Mouse (Mus musculus) right cerebral cortex, adult 2 months (tissue): ENCODE measurements around the gene Med17.

Experiments used
- DNase-seq, 2 experiments: peaks; one replicate each; pipeline ENCODE4 v3.0.0; 2021 to 2022; ENCODE audit warnings: low spot score in 2 of 2

The Med17 gene

DNA sequence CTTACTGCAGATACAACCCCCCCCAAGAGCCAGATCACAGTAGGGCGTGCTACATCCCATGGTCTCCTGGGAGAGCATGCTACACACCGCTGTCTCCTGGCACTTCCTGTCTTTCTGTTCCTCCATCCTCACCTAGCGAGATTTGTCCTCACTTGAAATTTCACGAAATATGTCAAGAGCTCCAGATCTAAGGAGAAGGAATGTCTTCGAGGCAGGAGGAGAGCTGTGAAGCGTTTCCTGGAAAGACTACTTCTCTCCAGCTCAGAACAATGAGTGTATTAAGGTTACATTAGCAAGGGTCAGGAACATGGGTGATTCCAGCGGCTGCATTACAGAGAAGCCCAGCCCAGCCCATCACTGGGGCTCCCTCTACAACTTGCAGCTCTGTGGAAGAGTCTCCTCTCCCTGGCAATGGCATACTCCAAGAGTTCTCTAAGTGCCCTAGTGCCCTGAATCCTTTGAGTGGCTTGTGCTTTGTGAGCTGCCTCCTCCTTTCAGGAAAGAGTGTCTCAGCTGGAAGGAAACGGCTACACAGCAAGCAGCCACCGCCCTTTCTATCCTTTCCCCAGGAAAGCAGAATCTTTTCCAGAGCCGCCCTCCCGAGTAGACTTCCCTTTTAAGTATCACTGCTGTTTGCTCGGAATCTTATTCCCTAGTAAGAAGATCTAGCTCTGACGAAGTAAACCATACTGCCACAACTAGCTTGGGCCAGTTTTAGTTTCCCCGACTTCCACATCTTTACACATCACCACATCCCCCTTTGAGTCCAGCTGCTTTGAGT, 42.0 kb downstream of the Med17 start:
- no peak for DNase-seq

DNA sequence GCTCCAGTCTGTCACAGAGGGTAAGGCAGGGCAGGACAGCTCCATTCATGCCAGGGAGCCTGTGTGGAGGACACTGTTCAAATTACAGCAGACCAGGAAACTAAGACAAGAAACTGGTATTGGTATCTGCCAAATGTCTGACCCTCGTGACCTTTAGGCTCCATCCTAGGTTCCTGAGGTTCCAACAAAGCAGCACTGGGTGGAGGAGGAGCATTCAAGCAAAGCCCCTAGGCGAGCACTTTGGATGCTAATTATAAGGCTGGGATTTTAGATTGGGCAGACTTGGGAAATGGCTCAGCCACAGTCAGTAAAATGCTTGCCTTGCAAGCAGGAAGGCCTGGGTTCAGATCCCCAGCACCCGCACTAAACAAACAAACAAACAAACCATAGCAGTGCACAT, 43.7 kb downstream of the Med17 start:
- DNase-seq, result no peak

DNA sequence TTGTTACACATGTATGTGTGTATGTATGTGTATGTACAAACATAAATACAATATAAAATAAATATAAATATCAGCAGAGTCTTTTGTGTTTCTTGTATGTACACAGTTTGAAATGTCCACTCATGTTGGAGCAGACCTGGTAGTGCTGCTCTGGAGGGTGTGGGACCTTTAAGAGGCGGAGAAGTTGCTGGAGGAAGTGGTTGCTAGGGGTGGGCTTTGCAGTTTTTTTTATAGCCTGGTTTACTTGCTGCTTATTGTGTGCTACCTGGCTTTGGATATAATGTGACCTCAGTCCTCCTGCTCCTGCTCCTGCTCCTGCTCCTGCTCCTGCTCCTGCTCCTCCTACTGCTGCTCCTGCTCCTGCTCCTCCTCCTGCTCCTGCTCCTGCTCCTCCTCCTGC, 46.1 kb downstream of the Med17 start:
- DNase-seq, result no peak

DNA sequence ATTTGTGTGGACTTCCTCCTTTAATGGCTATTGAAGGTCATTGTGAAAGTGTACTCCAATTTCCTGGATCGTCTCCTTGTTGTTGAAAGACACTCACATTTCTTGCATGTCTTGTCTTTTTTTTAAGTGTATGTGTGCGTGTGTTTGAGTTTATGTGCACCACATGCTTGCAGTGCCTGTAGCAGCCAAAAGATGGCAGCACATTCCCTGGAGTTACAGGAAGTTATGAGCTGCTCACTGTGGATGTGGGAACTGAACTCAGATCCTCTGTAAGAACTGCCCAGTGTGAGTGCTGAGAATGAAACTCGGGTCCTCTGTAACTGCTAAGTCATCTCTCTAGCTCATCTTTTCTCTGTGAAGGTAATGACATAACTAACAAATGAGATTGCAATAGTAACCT, 47.3 kb downstream of the Med17 start:
- DNase-seq, result no peak

DNA sequence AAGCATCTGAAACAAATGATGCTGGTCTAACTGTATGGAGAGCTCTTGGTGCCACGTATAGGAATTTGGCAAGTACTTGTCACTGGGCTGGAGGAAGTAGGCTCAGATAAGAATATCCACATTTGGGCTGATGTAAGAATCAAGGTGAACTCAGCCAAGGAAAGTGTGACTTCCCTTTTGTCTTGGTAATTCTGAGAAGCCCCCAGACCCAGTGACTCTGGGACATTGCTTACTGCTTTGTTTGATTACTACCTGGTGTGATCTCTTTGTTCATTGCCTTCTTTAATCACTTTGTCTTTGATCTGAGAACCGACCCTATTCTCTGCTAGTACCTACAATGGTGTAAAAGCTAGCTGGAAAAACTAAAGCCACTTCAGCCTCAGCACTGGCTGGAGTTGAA, 54.8 kb downstream of the Med17 start:
- no peak for DNase-seq

DNA sequence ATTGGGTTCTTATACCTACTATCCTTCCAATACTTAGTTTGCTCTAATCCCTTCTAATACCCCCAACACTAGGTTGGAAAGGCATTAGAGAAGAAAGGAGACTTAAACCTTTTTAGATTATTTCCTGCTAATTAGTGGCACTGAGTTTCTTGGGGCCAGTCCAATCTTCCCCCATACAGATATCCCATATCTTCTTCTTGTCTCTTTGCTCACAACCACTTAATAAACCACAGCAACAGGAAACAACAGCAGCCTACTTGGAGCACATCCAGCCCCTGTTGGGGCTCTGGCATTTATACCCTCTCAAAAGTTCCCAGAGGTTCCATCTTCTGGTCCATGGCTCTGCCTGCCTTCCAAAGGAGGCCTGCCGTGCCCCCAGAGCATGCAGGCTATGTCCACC, 66.0 kb downstream of the Med17 start:
- no peak for DNase-seq

DNA sequence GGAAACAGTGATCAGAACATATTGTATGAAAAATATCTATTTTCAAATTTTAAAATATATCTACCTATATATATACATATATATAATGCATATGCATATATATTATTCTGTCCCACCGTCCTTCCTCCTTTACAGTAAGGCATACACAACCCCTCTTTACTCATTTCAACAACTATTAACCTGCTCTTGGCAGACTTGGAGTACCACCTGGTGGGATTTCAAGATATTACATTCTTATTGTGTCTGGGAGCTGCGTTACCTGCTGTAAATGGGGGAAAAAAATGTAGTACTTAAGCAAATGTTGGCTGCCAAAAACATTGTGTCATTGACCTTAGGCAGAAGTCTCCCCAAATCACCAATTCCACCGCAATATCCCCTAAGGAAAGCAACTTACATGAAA, 67.9 kb downstream of the Med17 start:
- DNase-seq, result peak; percentile 10 to 30
